ENCODE assay signal across 8 mouse cellular contexts in genomic region chr9:41937967-41938348, GRCm38 (mm10).
A peak's percentile ranks its signal among the peaks of the same experiment; 100 is the strongest.
DNase-seq lines count a peak whose midpoint lies in the region; ATAC-seq and TF ChIP-seq lines count a peak whose summit lies in the region.

No protein-coding gene starts in this region.

- H3K9ac ChIP-seq in hindbrain, embryonic 15.5 days = no peak overlapping the region
- H3K9ac ChIP-seq in lung, embryonic 15.5 days = no peak overlapping the region

- no peak overlapping the region for H3K4me3 ChIP-seq in cerebellum, adult 2 months (replicated peaks; ENCODE audit: insufficient read depth, low read depth, low read length)
- no peak overlapping the region for H3K4me3 ChIP-seq in hindbrain, embryonic 15.5 days
- no peak overlapping the region for H3K4me3 ChIP-seq in lung, embryonic 15.5 days

- no peaks in the 10 kb centered on the region for H3K36me3 ChIP-seq in hindbrain, embryonic 15.5 days
- H3K36me3 ChIP-seq in lung, embryonic 15.5 days = no peaks in the 10 kb centered on the region

- H3K4me2 ChIP-seq in hindbrain, embryonic 15.5 days = no peak overlapping the region
- no peak overlapping the region for H3K4me2 ChIP-seq in lung, embryonic 15.5 days

- 29% methylated on average over 3 of the region's 3 CpGs for WGBS in cerebellum, adult 2 months
- 20% methylated on average over 3 of the region's 3 CpGs for WGBS in hindbrain, embryonic 15.5 days
- 6% methylated on average over 3 of the region's 3 CpGs for WGBS in lung, embryonic 15.5 days

- H3K27me3 ChIP-seq in cerebellum, adult 2 months (ENCODE audit: control insufficient read depth, insufficient read depth, low read length) = no peaks in the 10 kb centered on the region; the same call in 1 of the 2 replicates
- no peaks in the 10 kb centered on the region for H3K27me3 ChIP-seq in hindbrain, embryonic 15.5 days
- no peaks in the 10 kb centered on the region for H3K27me3 ChIP-seq in lung, embryonic 15.5 days

- ATAC-seq in hindbrain, embryonic 15.5 days (ENCODE audit: low FRiP score, low read depth) = no peak
- peak; percentile 23; the same call in 1 of the 2 replicates for ATAC-seq in lung, embryonic 15.5 days (ENCODE audit: borderline replicate concordance, extremely low read depth, low FRiP score, low TSS enrichment)

- peaks cover 7% of the 10 kb centered on the region for H3K4me1 ChIP-seq in cerebellum, adult 2 months (ENCODE audit: control insufficient read depth, insufficient read depth, low read length)
- H3K4me1 ChIP-seq in hindbrain, embryonic 15.5 days (replicated peaks) = peaks cover 55% of the 10 kb centered on the region
- H3K4me1 ChIP-seq in lung, embryonic 15.5 days = peaks cover 37% of the 10 kb centered on the region

- H3K27ac ChIP-seq in cerebellum, adult 2 months (ENCODE audit: insufficient read depth, low read length) = no peak overlapping the region
- H3K27ac ChIP-seq in hindbrain, embryonic 15.5 days (replicated peaks) = peak overlapping the region; percentile 83
- peak overlapping the region; percentile 83 for H3K27ac ChIP-seq in lung, embryonic 15.5 days

- TF ChIP-seq POLR2A in cerebellum, adult 2 months (IDR thresholded peaks at IDR 0.05; ENCODE audit: borderline replicate concordance, insufficient read depth, low read length) = no peak

- peak; percentile 29 to 47 for DNase-seq in cerebellum, postnatal 10 days
- DNase-seq in cerebellum, adult 2 months = no peak
- peak; percentile 65 for DNase-seq in fibroblast of lung, adult 2 months (ENCODE audit: low read depth)
- DNase-seq in retina, embryonic 14.5 days (ENCODE audit: low spot score) = no peak
- no peak for DNase-seq in B cell, adult 2 months
- no peak for DNase-seq in left cerebral cortex, adult 8-10 months (ENCODE audit: low spot score in 2 of 2)

- no peaks in the 10 kb centered on the region for H3K9me3 ChIP-seq in hindbrain, embryonic 15.5 days
- no peaks in the 10 kb centered on the region for H3K9me3 ChIP-seq in lung, embryonic 15.5 days

- no peak for TF ChIP-seq CTCF in cerebellum, adult 2 months (IDR thresholded peaks at IDR 0.05; ENCODE audit: borderline replicate concordance, insufficient read depth, low read depth, low read length)

Comparison
In these comparisons a context has a peak if more than half of its experiments do, and no peak if none do; other contexts are left out.
1. DNase-seq: peak in cerebellum, postnatal 10 days (2 of 2) and fibroblast of lung, adult 2 months (single experiment); none in cerebellum, adult 2 months (0 of 2), retina, embryonic 14.5 days (single experiment), B cell, adult 2 months (0 of 2) and left cerebral cortex, adult 8-10 months (0 of 2).